Mouse (Mus musculus) retina, postnatal 1 day (tissue): Measurements from ENCODE around the gene Arpc5.
A peak's percentile ranks its signal among the peaks of the same experiment; 100 is the strongest.
"Not testable (repeated sequence)": the region's sequence is repeated elsewhere in the genome, so short reads cannot be mapped to it uniquely, and the experiment has no call there.

Experiments
- DNase-seq: peaks from one replicate; pipeline ENCODE4 v3.0.0-alpha.2; 2012

Arpc5 gene

DNA sequence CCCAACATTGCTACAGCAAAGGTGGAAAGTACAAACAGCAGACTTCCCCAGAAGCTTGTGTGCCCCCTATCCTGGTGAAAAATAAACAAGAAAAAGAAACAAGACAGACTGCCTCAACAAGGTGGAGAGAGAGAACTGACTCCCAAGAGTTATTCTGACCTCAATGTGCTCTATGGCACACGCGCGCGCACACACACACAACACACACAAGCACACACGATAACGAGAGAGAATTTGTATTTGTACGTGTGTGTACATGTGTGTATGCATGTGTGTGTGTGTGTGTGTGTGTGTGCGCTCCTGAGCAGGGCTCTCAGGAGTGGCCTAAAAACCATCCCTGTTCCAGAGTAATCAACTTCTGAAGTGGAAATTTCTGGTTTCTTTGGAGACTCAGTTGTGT is 18.3 kb downstream of the Arpc5 start:
- DNase-seq = no peak

GRCm38 (mm10) chr1:152785446-152785845 is 19.1 kb downstream of the Arpc5 start:
- not testable (repeated sequence) for DNase-seq

DNA sequence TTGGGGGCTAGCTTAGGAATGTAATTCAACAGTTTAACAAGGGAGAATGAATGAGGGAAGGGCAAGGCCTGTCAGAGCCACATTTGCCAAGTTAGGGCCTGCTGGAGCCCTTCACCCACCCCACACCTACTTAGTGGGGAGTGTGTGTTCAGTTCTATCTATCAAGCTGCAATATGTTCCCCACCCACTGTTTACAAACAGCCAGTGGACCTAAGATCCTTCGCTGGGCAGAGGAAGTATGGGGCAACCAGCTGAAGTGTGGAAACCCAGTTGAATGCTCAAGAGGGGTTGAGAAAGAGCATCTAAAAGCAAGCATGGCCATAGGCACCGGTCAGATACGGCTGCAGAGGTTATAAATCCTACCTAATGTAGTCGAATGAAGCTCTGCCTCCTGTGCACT is 20.6 kb downstream of the Arpc5 start:
- no peak for DNase-seq

DNA sequence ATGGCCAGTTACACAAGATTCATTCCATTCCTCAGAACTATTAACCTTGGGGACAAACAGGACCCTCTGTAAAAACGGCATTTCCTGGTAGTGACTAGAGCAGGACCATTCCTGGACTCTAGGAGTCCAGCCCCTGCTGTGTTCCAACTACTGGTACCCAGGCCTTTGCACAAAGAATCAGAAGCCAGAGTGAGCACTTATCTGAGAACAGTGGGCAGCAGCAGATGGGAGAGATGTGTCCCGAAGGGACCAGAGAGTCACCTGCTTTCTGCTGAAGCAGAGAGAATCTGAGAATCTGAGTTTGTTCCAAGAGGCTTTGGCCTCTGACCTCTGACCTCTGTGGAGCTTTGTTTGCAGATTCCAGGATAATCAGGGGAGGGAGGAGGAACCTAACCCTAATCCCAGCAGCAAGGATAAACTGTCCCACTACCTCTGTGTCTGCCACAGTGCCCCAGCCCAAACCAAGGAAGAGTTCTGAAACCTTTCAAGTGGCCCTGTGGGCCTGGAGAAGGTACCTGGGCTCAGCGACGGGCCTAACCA is 21.8 kb downstream of the Arpc5 start:
- DNase-seq = no peak

DNA sequence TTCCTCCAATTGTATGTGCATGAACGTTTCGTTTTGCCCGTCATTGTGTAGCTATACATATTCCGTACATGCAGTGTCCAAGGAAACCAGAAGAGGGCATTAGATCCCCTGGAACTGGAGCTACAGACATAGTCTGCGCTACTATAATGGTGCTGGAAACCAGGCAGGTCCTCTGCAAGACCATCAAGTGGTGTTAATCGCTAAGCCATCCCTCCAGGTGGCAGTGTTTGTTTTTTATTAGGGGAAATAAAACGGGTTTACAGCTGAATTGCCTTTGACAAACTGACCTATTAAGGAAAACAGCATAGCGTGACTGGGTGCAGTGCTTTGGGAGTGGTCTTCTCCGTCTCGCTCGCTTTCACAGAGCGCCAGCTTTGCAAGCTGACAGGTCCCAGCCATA is 23.9 kb downstream of the Arpc5 start:
- DNase-seq = peak; percentile 78

- DNase-seq = no peak
Measured at GRCm38 (mm10) chr1:152790821-152791220, 24.5 kb downstream of the Arpc5 start.

- peak; percentile 52 for DNase-seq
Measured at GRCm38 (mm10) chr1:152791269-152791668, 24.9 kb downstream of the Arpc5 start.

DNA sequence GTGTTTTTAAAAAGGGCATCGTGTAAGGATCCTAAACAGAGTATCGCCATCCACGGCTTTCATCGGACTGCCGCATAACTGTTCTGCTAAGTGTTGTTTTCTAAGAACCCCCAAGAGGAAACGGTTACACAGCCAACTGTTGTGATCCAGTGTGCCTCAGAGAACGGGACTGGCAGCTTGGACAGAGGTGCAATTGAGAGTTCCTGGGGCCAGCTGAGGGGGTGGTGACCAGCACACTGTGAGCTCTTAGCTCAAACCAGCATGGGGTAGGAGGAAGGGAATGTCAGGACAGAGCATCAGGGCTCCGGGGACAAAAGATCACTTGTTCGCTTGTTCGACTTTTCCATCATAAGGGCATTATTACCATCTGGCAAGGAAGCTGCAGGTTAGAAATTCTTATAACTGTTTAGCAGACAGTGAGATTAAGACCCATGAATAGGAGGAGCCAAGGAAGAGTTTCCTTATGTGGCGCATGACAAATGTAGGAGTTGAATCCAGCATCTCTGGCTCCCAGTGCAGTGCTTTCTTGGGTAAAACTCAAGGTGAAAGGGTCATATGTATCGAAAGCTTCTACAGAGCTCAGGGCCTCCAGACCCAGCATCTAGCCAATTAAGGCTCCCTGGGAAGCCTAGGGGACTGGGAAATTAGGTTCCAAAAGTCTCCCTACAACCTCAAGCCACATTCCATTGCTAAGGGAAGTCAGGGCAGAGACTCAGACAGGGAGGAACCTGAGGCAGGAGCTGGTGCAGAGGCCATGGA is 26.6 kb downstream of the Arpc5 start:
- peak; percentile 79 for DNase-seq

DNA sequence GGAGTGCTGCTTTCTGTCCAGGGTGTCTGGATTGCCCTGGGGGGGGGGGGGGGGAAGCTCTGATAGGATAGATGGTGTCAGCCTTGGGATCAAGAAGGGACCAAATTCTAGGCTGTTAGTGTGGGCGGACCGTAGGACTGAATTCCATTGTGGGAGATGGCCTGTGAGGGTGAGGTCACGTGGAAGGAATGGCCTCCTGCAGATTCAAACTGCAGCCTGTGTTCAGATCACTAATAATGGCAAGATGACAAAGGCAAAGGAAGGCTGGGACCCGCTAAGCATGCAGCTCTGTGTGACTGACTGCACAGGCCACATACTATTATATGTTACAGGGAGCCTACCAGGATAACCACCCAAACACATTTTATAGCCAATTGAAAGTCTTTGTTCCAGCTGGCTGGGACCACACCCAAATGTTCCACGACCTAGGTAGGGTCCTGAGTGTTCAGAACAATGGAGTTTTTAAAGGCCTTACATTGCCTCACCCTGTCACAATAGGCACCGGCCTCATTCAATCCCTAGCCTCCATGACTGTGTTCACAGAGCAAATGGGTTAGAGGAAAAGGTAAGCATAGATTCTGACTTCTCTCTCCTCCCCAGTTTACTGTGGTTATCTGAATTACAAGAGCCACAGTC is 27.3 kb downstream of the Arpc5 start:
- peak; percentile 82 for DNase-seq

GRCm38 (mm10) chr1:152795688-152796255 is 29.4 kb downstream of the Arpc5 start:
- DNase-seq = no peak

DNA sequence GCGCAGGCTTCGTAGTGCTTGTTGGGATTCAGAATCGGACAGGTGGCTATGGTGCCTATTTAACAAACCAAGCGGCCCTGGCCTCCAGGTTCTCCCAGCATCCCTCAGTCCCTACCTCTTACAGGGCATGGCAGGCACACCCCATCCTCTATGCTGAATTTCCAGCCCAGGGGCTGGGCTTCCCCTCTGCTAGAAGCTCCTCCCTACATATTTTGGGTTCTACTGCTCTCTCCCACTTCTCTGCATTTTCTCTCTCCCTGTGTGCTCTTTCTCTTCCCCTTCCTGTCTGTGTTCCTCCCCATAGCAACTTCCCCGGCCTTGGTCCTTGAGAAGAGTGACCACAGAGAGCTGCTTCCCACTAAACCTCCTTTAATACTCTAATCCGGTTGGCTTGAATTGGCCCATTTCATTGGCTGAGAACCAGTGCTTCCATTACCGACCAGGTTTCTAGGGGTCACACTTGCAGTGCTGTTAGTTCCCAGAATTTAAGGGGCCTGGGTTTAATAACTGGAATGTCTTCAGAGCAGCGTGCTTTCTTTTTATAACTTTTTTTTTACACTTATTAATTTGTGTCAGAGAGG is 30.4 kb downstream of the Arpc5 start:
- no peak for DNase-seq

- no peak for DNase-seq
Measured at GRCm38 (mm10) chr1:152798125-152798524, 31.8 kb downstream of the Arpc5 start.

DNA sequence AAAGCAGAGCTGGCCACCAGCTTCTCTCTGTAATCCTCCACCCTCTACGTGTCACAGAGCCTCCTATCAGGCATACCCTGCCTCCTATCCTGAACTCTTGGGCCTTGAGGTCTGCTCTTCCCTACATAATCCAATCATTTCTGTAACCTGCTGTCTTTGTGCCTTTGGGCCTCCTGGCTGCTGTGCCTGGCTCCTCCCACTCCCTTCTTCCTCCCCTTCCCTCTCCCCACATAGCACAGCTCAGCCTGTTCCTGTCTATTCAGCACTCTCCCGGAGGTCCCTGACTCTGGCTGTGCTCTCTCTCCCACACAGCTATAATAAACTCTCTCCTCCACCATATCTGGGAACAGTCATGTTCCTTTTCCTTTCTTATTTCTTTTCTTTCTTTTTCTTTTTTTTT is 33.6 kb downstream of the Arpc5 start, which contains the start of gene Ncf2:
Ncf2 (plus strand) TSS at position 298 of the 400 bp plus-strand sequence.
- DNase-seq = peak; percentile 89

- no peak for DNase-seq
Measured at GRCm38 (mm10) chr1:152800633-152801176, 34.4 kb downstream of the Arpc5 start.

DNA sequence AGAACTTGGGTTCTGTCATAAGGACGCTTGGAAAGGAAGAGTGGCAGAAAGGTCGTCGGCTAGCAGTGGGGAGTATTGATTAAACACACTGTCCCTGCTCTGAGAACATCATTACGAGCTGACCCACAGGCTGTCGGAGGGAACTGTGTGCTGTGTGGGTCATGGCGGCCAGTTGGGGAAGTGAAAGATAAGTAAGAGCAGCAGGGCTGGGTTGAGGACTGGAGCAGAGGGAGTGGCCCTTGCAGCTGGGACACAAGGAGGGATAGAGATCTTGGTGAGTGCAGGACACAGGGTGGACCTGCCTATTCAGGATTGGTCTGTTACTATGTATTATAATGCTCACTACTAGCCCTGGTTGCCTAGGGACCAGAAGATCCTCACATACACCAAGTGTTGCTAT is 38.6 kb downstream of the Arpc5 start:
- no peak for DNase-seq

DNA sequence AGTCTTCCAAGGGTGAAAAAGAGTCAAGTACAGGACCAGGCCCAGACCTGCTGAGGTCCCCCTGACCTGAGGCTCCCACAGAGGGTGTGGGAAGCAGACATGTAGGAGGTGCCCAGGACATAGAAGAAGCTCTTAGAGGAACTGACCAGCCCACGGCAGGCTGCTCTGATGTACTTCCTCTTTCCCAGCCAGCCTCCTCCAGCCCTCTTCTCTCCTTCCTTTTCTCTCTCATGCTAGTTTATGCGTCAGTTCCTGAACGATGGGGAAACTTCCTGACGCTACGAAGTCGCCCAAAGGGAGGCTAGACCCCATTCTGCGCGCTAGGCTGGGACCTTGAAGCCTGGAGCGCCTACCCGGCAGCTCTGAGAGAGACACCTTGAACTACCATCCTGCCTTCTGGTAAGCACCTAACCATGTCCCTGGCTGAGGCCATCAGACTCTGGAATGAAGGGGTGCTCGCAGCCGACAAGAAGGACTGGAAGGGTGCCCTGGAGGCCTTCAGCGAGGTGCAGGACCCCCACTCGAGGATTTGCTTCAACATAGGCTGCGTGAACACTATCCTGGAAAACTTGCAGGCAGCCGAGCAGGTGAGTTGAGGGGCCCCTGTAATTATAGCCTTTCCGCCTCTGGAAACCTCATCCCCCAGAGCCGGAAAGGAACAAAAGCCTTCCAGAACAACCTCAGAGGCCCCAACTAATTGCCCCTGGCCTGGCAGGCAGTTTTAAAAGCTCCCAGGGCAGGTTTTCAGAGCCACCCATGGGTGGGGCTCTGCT is 41.5 kb downstream of the Arpc5 start:
- no peak for DNase-seq

- DNase-seq = no peak
Measured at GRCm38 (mm10) chr1:152808392-152808680, 42.0 kb downstream of the Arpc5 start.

DNA sequence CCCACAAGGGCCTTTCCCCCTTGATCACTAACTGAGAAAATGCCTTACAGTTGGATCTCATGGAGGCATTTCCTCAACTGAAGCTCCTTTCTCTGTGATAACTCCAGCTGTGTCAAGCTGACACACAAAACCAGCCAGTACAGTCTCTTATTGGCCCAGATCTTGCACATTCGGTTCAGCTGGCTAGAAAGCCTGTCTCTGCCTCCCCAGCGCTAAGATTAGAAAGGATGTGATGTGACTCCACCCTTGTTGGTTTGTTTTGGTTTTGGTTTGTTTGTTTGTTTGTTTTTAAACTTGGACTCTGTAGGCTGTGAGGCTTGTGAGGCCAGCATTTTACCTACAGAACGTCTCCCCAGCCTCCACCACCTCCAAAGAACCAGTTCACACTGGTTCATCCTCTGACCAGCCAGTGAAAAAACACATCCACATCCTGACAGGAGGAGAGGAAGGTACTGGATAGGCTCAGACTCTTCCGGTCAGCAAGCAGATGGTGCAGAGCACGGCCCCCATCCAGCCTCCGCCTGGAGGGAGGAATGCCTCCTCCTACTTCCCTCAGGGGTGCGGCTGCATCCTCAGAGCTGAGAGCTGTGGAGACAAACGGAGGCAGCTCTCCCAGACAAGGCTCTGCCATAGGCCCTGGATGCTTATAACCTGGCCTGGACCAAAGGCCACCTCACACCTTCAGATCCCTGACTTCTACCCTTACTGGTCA is 43.4 kb downstream of the Arpc5 start:
- peak; percentile 72 for DNase-seq

DNA sequence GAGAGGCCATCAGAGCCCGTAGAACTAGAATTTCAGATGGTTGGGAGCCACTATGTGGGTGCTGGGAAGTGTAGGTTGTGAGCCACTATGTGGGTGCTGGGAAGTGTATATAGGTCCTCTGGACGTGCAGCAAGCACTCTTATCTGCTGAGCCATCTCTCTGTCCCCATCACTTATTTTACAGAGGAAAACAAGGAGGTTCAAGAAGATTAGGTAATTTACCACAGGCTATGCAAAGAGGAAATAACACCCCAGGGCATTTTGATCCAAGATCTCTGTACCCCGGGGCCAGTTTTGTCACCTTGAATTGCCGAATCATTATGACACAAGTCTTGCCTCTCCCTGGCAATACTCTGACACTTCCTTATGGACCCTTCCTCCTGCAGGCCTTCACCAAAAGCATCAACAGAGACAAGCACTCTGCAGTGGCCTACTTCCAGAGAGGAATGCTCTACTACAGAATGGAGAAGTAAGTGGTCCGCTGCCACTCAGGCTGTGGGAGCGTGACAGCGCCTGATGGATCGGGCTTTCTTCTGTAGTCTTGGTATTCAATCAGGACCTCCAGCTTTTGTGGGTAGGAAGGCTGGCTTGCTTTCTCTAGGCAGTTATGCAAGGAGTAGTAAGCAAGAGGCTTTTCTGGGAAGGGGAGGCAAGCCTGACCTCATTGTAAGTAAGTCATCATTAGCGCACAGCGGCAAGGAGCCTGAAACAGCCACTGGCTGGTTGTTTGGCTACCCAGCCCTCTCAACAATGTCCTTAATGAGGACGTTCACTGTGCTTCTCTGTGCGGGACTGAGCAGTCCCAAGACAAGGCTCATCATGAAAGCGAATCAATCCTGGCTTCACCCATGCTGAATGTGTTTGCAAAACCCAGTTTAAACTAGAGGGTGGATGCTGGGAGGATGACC is 44.4 kb downstream of the Arpc5 start:
- peak; percentile 68 for DNase-seq

GRCm38 (mm10) chr1:152815265-152815701 is 48.9 kb downstream of the Arpc5 start:
- peak; percentile 90 for DNase-seq
